Mouse (Mus musculus) liver, adult 2 months (tissue): Measurements from ENCODE around the gene Dph6. TPM values are rescaled to one million over a fixed set of nuclear protein-coding genes. Genes with fewer than 3 reads are reported as not detected.

Experiments
- DNase-seq: peaks from one replicate; pipeline ENCODE4 v3.0.0-alpha.2; 2011; ENCODE audit warnings: low read depth, low spot score; ENCODE audit errors: extremely low read depth
- H3K27ac ChIP-seq: fragments of 200-500 bp; replicated peaks from 2 replicates; pipeline ENCODE4 v1.5.1; 2012; ENCODE audit warnings: low read depth, mild to moderate bottlenecking, control low read depth, inconsistent platforms, low read length; ENCODE audit not compliant: insufficient read depth
- H3K27me3 ChIP-seq: fragments of 200-500 bp; 2 replicates; pipeline ENCODE4 v1.6.1; 2012; ENCODE audit warnings: mild to moderate bottlenecking, moderate library complexity, low read length, inconsistent platforms; ENCODE audit not compliant: control insufficient read depth, insufficient read depth
- H3K36me3 ChIP-seq: fragments of 200-500 bp; 2 replicates; pipeline ENCODE4 v1.6.1; 2012; ENCODE audit warnings: low read length, inconsistent platforms; ENCODE audit not compliant: control insufficient read depth, insufficient read depth
- H3K4me1 ChIP-seq: fragments of 200-500 bp; 2 replicates; pipeline ENCODE4 v1.6.1; 2011; ENCODE audit warnings: low read length; ENCODE audit not compliant: control insufficient read depth, insufficient read depth
- H3K4me3 ChIP-seq: fragments of 200-500 bp; 2 replicates; pipeline ENCODE4 v1.5.1; 2011; ENCODE audit warnings: low read depth, mild to moderate bottlenecking, control low read depth, low read length, moderate library complexity; ENCODE audit not compliant: insufficient read depth
- H3K79me2 ChIP-seq: fragments of 200-500 bp; 2 replicates; pipeline ENCODE4 v1.6.1; 2012; ENCODE audit warnings: inconsistent platforms, mild to moderate bottlenecking, low read length, moderate library complexity; ENCODE audit not compliant: control insufficient read depth, insufficient read depth
- H3K9ac ChIP-seq: fragments of 200-500 bp; 2 replicates; pipeline ENCODE4 v1.6.1; 2012; ENCODE audit warnings: low read depth, mild to moderate bottlenecking, control low read depth, inconsistent platforms, low read length
- CTCF ChIP-seq: fragments of 200-500 bp; IDR thresholded peaks from 2 replicates; pipeline ENCODE4 v1.5.1; 2011; ENCODE audit warnings: low read depth, low read length, control low read depth
- POLR2A ChIP-seq: fragments of 200-500 bp; IDR thresholded peaks from 2 replicates; pipeline ENCODE4 v1.6.1; 2011; ENCODE audit warnings: low read length, control low read depth; ENCODE audit not compliant: insufficient read depth; ENCODE audit errors: extremely low read depth
- WGBS: fragments of 180-500 bp; shearing (Covaris S2); methylation state at CpG from one replicate; pipeline ENCODE4 v1.1.7; 2018; 5-methylcytosine and 5-hydroxymethylcytosine counted together
- polyA plus RNA-seq: library from polyadenylated mRNA; depleted of rRNA; stranded (reverse); fragments of >200 nt; gene quantifications from 2 replicates; pipeline ENCODE4 v1.2.3, GENCODE M21; 2012
- total RNA-seq: library from RNA; depleted of rRNA; stranded (reverse); fragments of >200 nt; gene quantifications from 2 replicates; pipeline ENCODE4 v1.2.3, GENCODE M21; 2014

The Dph6 gene
- total and polyA plus RNA-seq, 2 experiments: 3.3 to 4.8 TPM

- H3K27ac ChIP-seq: no peak overlapping the region
- H3K4me3 ChIP-seq: no peak overlapping the region
- H3K9ac ChIP-seq: no peak overlapping the region
- TF ChIP-seq POLR2A: no peak
- no peak for TF ChIP-seq CTCF
- no peaks in the 10 kb centered on the region for H3K27me3 ChIP-seq
- H3K79me2 ChIP-seq: no peaks in the 10 kb centered on the region
- no peak for DNase-seq
- no peaks in the 10 kb centered on the region; the same call in 1 of the 2 replicates for H3K36me3 ChIP-seq
- no peaks in the 10 kb centered on the region for H3K4me1 ChIP-seq
- 68% methylated on average over 1 of the region's 1 CpGs for WGBS
Measured at GRCm38 (mm10) chr2:114536032-114536431, 118.7 kb downstream of the Dph6 start.

- H3K4me1 ChIP-seq: no peaks in the 10 kb centered on the region
- H3K27me3 ChIP-seq: no peaks in the 10 kb centered on the region
- TF ChIP-seq CTCF: no peak
- H3K9ac ChIP-seq: no peak overlapping the region
- DNase-seq: no peak
- 82% methylated on average over 5 of the region's 5 CpGs for WGBS
- H3K79me2 ChIP-seq: no peaks in the 10 kb centered on the region
- no peak overlapping the region for H3K4me3 ChIP-seq
- no peak overlapping the region for H3K27ac ChIP-seq
- H3K36me3 ChIP-seq: no peaks in the 10 kb centered on the region; the same call in 1 of the 2 replicates
Measured at GRCm38 (mm10) chr2:114531010-114531756, 123.6 kb downstream of the Dph6 start.

GRCm38 (mm10) chr2:114520414-114520813, 134.3 kb downstream of the Dph6 start:
- Histone ChIP-seq H3K27ac (no peak overlapping the region), H3K9ac (no peak overlapping the region), H3K27me3 (no peaks in the 10 kb centered on the region), H3K36me3 (peaks cover 3% of the 10 kb centered on the region; the same call in 1 of the 2 replicates), H3K4me3 (no peak overlapping the region), H3K79me2 (no peaks in the 10 kb centered on the region), H3K4me1 (no peaks in the 10 kb centered on the region)
- DNase-seq: no peak
- WGBS: 96% methylated on average over 5 of the region's 5 CpGs
- TF ChIP-seq POLR2A (no peak), CTCF (no peak)

- H3K79me2 ChIP-seq: no peaks in the 10 kb centered on the region
- H3K27ac ChIP-seq: no peak overlapping the region
- no peak overlapping the region for H3K4me3 ChIP-seq
- H3K4me1 ChIP-seq: no peaks in the 10 kb centered on the region
- no peak overlapping the region for H3K9ac ChIP-seq
- TF ChIP-seq POLR2A: no peak
- no peak for TF ChIP-seq CTCF
- peaks cover 3% of the 10 kb centered on the region; the same call in 1 of the 2 replicates for H3K36me3 ChIP-seq
- no peak for DNase-seq
- WGBS: 89% methylated on average over 3 of the region's 3 CpGs
- no peaks in the 10 kb centered on the region for H3K27me3 ChIP-seq
Measured at GRCm38 (mm10) chr2:114519907-114520306, 134.9 kb downstream of the Dph6 start.

- no peak for DNase-seq
- Histone ChIP-seq H3K79me2 (no peaks in the 10 kb centered on the region), H3K4me3 (no peak overlapping the region), H3K27ac (no peak overlapping the region), H3K27me3 (no peaks in the 10 kb centered on the region), H3K36me3 (no peaks in the 10 kb centered on the region), H3K4me1 (no peaks in the 10 kb centered on the region), H3K9ac (no peak overlapping the region)
- TF ChIP-seq POLR2A (no peak), CTCF (no peak)
- 62% methylated on average over 3 of the region's 3 CpGs for WGBS
Measured at GRCm38 (mm10) chr2:114492398-114492797, 162.4 kb downstream of the Dph6 start.

- no peak overlapping the region for H3K4me3 ChIP-seq
- WGBS: 86% methylated on average over 3 of the region's 3 CpGs
- H3K79me2 ChIP-seq: no peaks in the 10 kb centered on the region
Measured at GRCm38 (mm10) chr2:114491907-114492306, 162.9 kb downstream of the Dph6 start.

More at GRCm38 (mm10) chr2:114491907-114492306, 162.9 kb downstream of the Dph6 start:
- Histone ChIP-seq H3K27me3 (no peaks in the 10 kb centered on the region), H3K27ac (no peak overlapping the region), H3K4me1 (no peaks in the 10 kb centered on the region), H3K36me3 (no peaks in the 10 kb centered on the region), H3K9ac (no peak overlapping the region)
- TF ChIP-seq CTCF (no peak), POLR2A (no peak)
- no peak for DNase-seq
